Mouse (Mus musculus) limb, embryonic 10.5 days (tissue): Measurements from ENCODE around the gene Rai1. TPM values are rescaled to one million over a fixed set of nuclear protein-coding genes. Genes with fewer than 3 reads are reported as not detected.

Experiments
- DNase-seq: peaks from one replicate; pipeline ENCODE4 v3.0.0-alpha.2; 2017; ENCODE audit warnings: low spot score
- H3K27ac ChIP-seq: fragments of 300-500 bp; sonication (generic); 2 replicates; pipeline ENCODE4 v1.5.1; 2016; ENCODE audit warnings: mild to moderate bottlenecking
- H3K27me3 ChIP-seq: fragments of 300-500 bp; sonication (generic); 2 replicates; pipeline ENCODE4 v1.6.1; 2016; ENCODE audit warnings: low read depth, mild to moderate bottlenecking; ENCODE audit not compliant: poor library complexity, severe bottlenecking
- H3K36me3 ChIP-seq: fragments of 300-500 bp; sonication (generic); 2 replicates; pipeline ENCODE4 v1.6.1; 2016; ENCODE audit warnings: mild to moderate bottlenecking, moderate library complexity
- H3K4me1 ChIP-seq: fragments of 300-500 bp; sonication (generic); 2 replicates; pipeline ENCODE4 v1.6.1; 2016
- H3K4me3 ChIP-seq: fragments of 300-500 bp; sonication (generic); 2 replicates; pipeline ENCODE4 v1.5.1; 2016; ENCODE audit warnings: mild to moderate bottlenecking, moderate library complexity
- H3K9me3 ChIP-seq: fragments of 300-500 bp; sonication (generic); replicated peaks from 2 replicates; pipeline ENCODE4 v1.6.1; 2016; ENCODE audit warnings: mild to moderate bottlenecking
- WGBS: fragments of 180-500 bp; shearing (Covaris S2); methylation state at CpG from one replicate; pipeline ENCODE4 v1.1.7; 2016; 5-methylcytosine and 5-hydroxymethylcytosine counted together
- polyA plus RNA-seq: library from polyadenylated mRNA; unstranded; fragments of >200 nt; fragmentation: Nextera tagmentation; extraction: Ambion mirVana; gene quantifications from 2 replicates; pipeline ENCODE4 v1.2.1, GENCODE M21; 2016

The Rai1 gene
- polyA plus RNA-seq, 1 experiment from 2014 or later: 34.3 TPM

DNA sequence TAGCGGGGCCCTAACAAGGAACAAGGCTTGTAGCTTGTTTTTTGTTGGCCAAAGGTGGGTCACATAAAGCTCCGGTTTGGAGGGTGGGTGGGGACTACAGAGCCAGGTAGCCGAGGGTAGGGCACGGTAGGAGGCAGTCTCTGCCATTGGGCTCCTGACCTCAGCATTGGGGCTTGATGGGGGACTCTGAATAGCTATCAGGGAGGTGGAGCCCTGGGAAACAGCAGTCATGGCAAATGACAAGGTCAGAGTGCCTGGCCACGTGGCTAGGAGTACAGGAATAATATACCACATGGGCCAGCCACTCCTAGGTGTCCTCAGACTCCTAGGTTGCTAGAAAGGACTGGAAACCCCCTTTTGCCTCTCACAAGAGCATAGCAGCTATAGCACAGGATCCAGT, 91.5 kb downstream of the Rai1 start:
- 78% methylated on average over 5 of the region's 5 CpGs for WGBS
- Histone ChIP-seq H3K27ac (no peak overlapping the region), H3K36me3 (peaks cover 98% of the 10 kb centered on the region)

DNA sequence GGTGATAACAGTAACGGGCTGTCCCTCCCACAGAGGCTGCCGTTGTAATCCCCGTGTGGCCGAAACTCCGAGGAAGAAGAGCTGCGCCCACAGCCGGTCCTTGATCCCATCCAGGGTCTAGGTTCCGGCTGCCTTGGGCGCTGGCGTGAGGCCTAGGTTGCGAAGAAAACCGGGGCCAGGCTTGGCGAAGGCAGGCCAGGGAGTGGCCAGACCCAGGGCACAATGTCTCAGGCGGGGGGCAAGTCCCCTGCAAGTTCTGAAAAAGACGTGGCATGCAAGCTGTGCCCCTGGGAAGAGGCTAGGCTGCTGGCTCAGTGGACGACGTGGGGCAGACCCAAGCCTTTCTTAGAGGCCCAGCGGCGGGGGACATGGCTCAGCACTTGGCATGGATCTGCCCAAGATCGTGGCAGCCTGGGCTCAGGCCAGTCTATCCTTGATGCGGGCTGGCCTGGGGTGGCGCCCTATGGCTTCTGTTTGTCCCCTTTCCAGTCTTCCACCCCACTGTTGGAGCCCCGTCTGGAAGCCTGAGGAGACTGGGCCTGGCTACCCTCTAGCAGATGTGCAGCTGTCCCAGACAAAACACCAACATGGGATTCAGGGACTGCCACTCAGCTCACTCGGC, 93.3 kb downstream of the Rai1 start:
- no peak for DNase-seq
- 90% methylated on average over 24 of the region's 24 CpGs for WGBS
- H3K4me3 ChIP-seq: no peak overlapping the region
- peaks cover 21% of the 10 kb centered on the region for H3K4me1 ChIP-seq
- H3K27me3 ChIP-seq: no peaks in the 10 kb centered on the region
- H3K36me3 ChIP-seq: peaks cover 98% of the 10 kb centered on the region
- peaks cover 5% of the 10 kb centered on the region; the same call in 1 of the 2 replicates for H3K9me3 ChIP-seq
- no peak overlapping the region for H3K27ac ChIP-seq

More for the DNA sequence above, 91.5 kb downstream of the Rai1 start:
- no peak for DNase-seq
- Histone ChIP-seq H3K27me3 (no peaks in the 10 kb centered on the region), H3K9me3 (peaks cover 5% of the 10 kb centered on the region; the same call in 1 of the 2 replicates), H3K4me3 (no peak overlapping the region), H3K4me1 (peaks cover 18% of the 10 kb centered on the region)

DNA sequence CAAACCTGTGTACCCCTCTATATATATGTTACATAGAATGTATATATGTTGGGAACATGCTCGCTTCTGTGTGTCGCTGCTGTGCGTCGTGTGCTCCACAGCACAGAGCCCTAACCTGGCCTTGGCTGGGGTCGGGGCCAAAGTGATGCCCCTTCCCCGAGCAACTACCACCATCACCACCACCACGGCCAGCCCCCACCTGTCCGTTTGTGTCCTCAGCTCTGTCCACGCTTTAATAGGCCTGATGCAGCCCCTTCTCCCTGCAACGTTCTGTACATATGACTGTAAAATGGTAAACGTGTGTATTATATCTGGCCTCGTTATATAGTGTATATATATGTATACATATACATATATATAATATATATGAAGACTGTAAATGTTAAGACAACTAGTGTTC, 93.8 kb downstream of the Rai1 start:
- H3K9me3 ChIP-seq: peaks cover 5% of the 10 kb centered on the region; the same call in 1 of the 2 replicates
- 92% methylated on average over 12 of the region's 12 CpGs for WGBS
- peaks cover 98% of the 10 kb centered on the region for H3K36me3 ChIP-seq
- H3K27me3 ChIP-seq: no peaks in the 10 kb centered on the region
- H3K4me3 ChIP-seq: no peak overlapping the region
- H3K4me1 ChIP-seq: peaks cover 21% of the 10 kb centered on the region
- H3K27ac ChIP-seq: no peak overlapping the region
- no peak for DNase-seq

DNA sequence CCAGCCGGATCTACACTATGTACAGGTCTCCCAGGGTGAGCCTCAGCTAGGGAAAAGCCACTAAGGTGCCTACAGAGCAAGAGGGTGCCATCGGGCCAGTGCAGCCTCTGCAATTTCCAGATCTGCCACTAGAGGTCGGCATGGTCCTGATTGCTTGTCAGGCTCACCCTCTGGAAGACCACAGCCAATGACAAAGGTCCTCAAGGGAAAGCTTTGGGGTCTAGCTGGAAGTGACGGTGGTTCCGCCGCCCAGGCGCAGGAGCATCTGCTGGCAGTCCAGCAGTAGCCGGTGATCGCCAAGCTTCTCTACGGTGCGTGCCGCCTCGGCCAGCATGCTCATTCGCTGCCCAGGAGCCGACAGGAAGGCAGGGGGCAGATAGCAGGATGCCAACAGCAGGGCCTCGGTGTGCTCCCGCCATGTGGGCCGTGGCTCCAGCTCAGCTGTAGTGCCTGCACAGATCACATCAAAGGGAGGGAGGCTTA, 94.9 kb downstream of the Rai1 start:
- peak; percentile 93 for DNase-seq
- H3K27ac ChIP-seq: peak overlapping the region; percentile 70
- no peak overlapping the region for H3K4me3 ChIP-seq
- WGBS: 22% methylated on average over 18 of the region's 18 CpGs
- H3K27me3 ChIP-seq: no peaks in the 10 kb centered on the region
- H3K36me3 ChIP-seq: peaks cover 98% of the 10 kb centered on the region
- H3K4me1 ChIP-seq: peaks cover 21% of the 10 kb centered on the region
- peaks cover under 1% of the 10 kb centered on the region; the same call in 1 of the 2 replicates for H3K9me3 ChIP-seq

DNA sequence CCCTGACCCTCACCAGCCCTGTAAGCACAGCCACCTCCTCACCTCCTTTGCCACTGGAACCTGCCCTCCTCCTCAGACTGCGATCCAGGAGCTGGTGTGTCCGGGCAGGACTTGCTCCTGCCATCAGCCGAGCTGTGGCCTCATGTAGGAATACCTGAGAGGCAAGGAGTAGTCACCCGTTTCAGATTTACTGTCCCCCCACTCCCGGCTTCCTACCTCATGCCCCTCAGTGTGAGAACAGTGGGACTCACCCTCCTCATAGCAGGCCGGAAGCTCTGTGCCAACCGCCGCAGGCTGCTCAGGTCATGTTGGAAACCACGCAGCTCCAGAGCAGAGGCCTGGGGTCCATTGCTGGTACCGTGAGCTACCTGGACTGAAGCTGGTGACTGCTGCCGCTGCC, 95.6 kb downstream of the Rai1 start:
- no peak overlapping the region for H3K4me3 ChIP-seq
- no peak for DNase-seq
- peaks cover 21% of the 10 kb centered on the region for H3K4me1 ChIP-seq
- peaks cover 98% of the 10 kb centered on the region for H3K36me3 ChIP-seq
- peak overlapping the region; percentile 10; the same call in 1 of the 2 replicates for H3K27ac ChIP-seq
- no peaks in the 10 kb centered on the region for H3K27me3 ChIP-seq
- WGBS: 91% methylated on average over 11 of the region's 11 CpGs
- H3K9me3 ChIP-seq: no peaks in the 10 kb centered on the region

DNA sequence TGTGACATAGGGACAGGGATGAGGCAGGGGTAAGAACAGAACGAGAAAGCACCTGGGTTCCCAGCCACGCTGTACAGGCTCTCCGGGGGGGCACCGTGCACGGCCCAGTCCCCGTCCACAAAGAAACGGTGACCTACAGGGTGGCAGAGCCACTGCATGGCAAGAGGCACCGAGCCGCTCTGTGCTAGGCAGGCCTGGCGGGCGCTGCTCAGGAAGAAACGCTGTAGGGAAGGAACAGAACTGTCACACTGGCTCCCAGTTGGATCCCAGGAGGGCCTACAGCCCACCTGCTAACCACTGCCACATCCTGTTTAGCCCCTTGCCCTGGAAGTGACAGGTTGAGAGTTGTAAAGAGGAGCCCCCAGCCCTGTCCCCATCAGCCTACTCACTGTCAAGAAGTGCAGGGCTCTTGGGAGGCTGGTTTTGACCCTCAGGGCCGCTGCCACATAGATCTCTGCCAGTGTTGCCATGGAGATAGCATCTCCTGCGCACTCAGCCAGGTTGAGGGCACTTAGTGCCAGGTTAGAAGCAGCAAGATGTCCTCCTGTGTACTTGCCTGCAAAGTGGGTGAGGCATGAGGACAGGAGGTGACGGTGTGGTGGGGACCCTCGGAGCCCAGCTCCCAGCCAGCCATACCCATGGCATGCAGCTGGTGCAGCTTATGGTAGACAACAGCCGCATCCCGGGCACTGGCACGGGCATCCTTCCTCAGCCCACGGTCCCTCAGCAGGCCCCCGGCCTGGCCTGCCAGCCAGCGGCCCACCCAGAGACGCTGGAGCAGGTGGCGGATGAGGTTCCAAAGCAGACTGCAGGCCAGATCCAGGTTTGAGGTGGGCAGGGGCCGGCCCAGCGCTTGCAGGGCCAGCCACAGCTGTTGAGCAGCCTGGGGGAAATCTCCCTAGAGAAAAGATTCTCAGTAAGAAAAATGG, 98.2 kb downstream of the Rai1 start:
- Histone ChIP-seq H3K9me3 (no peaks in the 10 kb centered on the region), H3K4me1 (peaks cover 41% of the 10 kb centered on the region), H3K27ac (no peak overlapping the region), H3K36me3 (peaks cover 94% of the 10 kb centered on the region), H3K27me3 (no peaks in the 10 kb centered on the region), H3K4me3 (no peak overlapping the region)
- DNase-seq: no peak
- 96% methylated on average over 26 of the region's 26 CpGs for WGBS

DNA sequence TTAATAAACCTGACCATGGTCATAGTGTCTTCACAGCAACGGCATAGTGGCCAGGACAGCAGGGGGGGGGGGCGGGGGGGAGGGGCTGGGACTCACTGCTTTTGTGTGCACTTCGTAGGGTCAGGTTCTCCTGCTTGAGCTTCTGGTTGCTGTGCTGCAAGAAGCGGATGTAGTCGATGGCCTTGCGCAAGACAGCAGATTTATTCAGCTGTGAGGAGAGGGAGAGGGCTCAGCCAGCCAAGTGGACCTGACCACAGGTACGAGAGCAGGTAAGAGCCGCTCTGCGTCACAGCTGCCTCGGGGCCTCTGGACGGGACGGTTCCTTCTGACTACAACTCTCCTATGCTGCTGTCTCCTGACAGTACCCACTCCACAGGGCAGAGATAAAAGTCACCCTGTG, 100.2 kb downstream of the Rai1 start:
- Histone ChIP-seq H3K36me3 (peaks cover 79% of the 10 kb centered on the region), H3K27ac (no peak overlapping the region), H3K9me3 (no peaks in the 10 kb centered on the region), H3K27me3 (no peaks in the 10 kb centered on the region), H3K4me1 (peaks cover 56% of the 10 kb centered on the region), H3K4me3 (no peak overlapping the region)
- 90% methylated on average over 12 of the region's 12 CpGs for WGBS
- DNase-seq: no peak

DNA sequence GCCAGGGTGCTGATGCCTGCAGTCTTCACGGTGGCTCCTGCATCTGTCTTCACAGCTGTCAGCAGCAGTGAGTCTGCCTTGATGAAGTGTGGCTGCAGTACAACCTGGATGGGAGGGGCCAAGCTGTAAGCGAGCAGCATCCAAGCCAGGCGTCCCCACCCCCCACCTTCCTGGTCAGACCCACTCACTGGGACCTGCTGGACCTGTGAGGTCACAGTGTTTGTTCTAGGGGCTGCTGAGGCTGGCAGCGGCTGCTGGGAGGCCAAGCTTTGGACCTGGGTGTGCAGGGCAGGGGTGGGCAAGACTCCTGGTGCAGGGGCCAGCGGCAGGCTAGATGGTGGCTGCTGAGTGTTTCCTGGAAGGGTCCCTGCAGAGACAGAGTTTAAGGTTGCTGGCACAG, 101.4 kb downstream of the Rai1 start:
- H3K9me3 ChIP-seq: no peaks in the 10 kb centered on the region
- H3K27me3 ChIP-seq: no peaks in the 10 kb centered on the region
- H3K4me3 ChIP-seq: no peak overlapping the region
- H3K36me3 ChIP-seq: peaks cover 67% of the 10 kb centered on the region
- DNase-seq: no peak
- H3K4me1 ChIP-seq: peaks cover 56% of the 10 kb centered on the region
- WGBS: 69% methylated on average over 5 of the region's 5 CpGs
- H3K27ac ChIP-seq: peak overlapping the region; percentile 91; the same call in 1 of the 2 replicates

DNA sequence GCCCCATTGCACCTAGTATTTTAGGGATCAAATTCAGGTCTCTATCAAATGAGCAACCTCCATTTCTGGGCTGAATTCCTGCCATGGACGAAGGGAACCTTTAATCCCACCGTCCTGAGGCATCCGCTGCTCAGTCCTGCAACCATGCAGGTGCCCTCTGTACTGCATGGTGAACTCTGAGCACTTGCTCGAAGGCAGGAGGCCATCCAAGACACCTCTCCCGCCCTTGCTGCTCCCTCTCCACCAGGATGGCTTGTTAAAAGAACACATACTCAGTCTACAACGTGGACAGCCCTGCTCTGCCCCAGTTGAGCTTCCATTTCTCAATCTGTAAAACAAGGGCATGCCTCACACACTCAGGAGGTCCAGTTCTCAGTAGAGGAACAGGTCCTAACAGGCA, 103.4 kb downstream of the Rai1 start:
- 73% methylated on average over 6 of the region's 6 CpGs for WGBS

DNA sequence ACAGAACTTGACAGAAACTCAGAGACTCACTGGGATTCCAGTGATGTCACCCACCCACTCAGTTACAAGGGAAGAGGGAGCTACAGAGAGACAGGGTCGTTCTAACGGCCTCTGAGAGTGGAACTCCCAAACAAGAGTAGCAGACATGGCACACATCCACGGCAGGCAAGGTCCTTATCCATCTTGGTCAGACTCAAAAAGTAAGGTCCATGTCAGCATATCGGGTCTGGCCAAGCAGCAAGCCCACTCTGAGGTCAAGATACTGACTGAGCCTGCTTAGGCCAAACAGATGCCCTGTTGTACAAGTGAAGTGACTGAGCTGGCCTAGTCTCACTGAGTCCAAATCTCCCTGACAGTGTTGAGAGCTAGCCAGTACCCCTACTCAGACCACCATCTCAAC, 103.9 kb downstream of the Rai1 start:
- 71% methylated on average over 4 of the region's 4 CpGs for WGBS
- peak overlapping the region; percentile 91 for H3K27ac ChIP-seq
- DNase-seq: no peak
- H3K36me3 ChIP-seq: peaks cover 42% of the 10 kb centered on the region
- no peaks in the 10 kb centered on the region for H3K27me3 ChIP-seq
- H3K9me3 ChIP-seq: no peaks in the 10 kb centered on the region
- H3K4me1 ChIP-seq: peaks cover 77% of the 10 kb centered on the region
- H3K4me3 ChIP-seq: peak overlapping the region; percentile 51

More for the DNA sequence above, 103.4 kb downstream of the Rai1 start:
- Histone ChIP-seq H3K4me1 (peaks cover 72% of the 10 kb centered on the region), H3K27ac (peak overlapping the region; percentile 91), H3K27me3 (no peaks in the 10 kb centered on the region), H3K4me3 (peak overlapping the region; percentile 51), H3K36me3 (peaks cover 47% of the 10 kb centered on the region), H3K9me3 (no peaks in the 10 kb centered on the region)
- no peak for DNase-seq

DNA sequence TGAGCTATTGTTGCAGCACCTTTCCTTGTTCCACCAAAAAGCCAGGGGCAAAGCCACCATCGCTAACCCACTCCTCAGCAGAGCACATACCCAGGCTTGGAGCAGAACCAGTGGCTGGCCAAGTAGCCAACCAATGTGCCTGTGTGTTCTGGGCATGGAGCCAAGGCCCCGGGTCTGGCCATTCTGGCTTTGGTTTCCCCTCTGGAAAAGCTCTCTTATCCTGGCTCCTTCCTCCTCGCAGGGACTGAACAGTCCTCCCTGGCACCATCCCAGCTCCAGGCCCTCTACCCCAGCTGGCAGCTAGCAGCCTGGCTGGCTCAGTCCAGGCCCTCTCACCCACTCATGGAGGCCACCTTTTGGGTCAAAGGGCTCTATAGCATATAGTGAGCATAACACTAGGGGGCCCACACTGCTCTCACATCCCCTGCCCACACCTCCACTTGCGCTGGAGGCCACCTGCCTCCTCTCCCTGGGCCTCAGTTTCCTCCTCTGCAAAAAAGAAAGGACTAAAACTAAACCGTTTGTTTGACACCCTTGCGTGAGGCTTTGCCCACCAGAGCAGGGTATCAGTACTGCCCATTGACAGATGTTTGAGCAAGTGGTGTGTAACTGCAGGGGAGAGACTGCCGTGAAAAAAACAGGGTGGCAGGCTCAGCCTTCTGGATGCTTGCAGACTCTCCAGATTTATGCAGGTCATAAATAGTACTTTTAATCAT, 104.6 kb downstream of the Rai1 start:
- whole genome bisulfite sequencing: 69% methylated on average over 7 of the region's 7 CpGs
- Histone ChIP-seq H3K4me3 (peak overlapping the region; percentile 51), H3K27me3 (no peaks in the 10 kb centered on the region), H3K27ac (peak overlapping the region; percentile 91), H3K9me3 (no peaks in the 10 kb centered on the region), H3K36me3 (peaks cover 35% of the 10 kb centered on the region), H3K4me1 (peaks cover 81% of the 10 kb centered on the region)
- DNase-seq: no peak

DNA sequence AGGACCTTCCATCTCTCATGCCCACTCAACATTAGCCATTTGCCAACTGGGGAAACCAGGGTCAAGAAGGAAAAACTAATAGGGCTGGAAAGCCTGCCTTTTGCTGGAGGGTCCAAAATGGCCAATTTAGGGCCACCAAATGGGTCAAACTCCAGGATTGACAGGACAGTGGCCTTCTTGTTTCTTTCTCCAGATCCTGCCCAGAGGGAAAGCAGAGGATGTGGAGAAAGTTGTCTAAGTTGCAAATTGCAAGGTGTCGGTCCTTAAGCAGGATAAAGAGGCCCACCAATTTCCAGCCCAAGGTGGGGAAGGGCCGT, 105.1 kb downstream of the Rai1 start:
- peak overlapping the region; percentile 91 for H3K27ac ChIP-seq
- WGBS: 7% methylated on average over 2 of the region's 2 CpGs

More for the DNA sequence above, 105.1 kb downstream of the Rai1 start:
- H3K4me3 ChIP-seq: peak overlapping the region; percentile 51
- no peaks in the 10 kb centered on the region for H3K27me3 ChIP-seq
- peaks cover 81% of the 10 kb centered on the region for H3K4me1 ChIP-seq
- H3K36me3 ChIP-seq: peaks cover 30% of the 10 kb centered on the region
- H3K9me3 ChIP-seq: no peaks in the 10 kb centered on the region
- DNase-seq: no peak
